Mouse (Mus musculus) mammary gland, adult 2 months (tissue): ENCODE results near the gene Slxl1. TPM values are rescaled to one million over a fixed set of nuclear protein-coding genes. Genes with fewer than 3 reads are reported as not detected.

Source experiments
- polyA plus RNA-seq: library from polyadenylated mRNA; depleted of rRNA; stranded (reverse); fragments of >200 nt; gene quantifications from 2 replicates; pipeline ENCODE4 v1.2.3, GENCODE M21; 2012; ENCODE audit warnings: low replicate concordance; rRNA removed

The Slxl1 gene
- not detected in 2 replicates for polyA plus RNA-seq

GRCm38 (mm10) chrX:55226576-55226975, at the start of gene Slxl1:
TSS of gene Slxl1 (plus strand) at chrX:55226876.

